19 mouse cellular contexts compared by ENCODE assay signal in genomic region chr4:155239494-155239893, GRCm38 (mm10).
"Had no signal": no experiment of that assay in that cellular context is flagged by ENCODE, and none has a peak within 500 bp of the region (broad histone marks: within the 10 kb centered on the region; RNA-seq: fewer than 3 reads in every experiment).

No protein-coding gene starts in this region.

- H3K9me3 ChIP-seq: limb, embryonic 13.5 days; liver, embryonic 13.5 days; neural tube, embryonic 13.5 days; stomach, embryonic 15.5 days had no signal

- DNase-seq: kidney, adult 9 months; kidney, postnatal 14 days; kidney, postnatal 4 days; left cerebral cortex, postnatal 4 days; liver, embryonic 13.5 days; lung, adult 2 months; lung, postnatal 14 days; lung, postnatal 4 days; midbrain, embryonic 14.5 days; retina, postnatal 1 day; right cerebral cortex, postnatal 25 days; spleen, adult 18-20 months; thymus, adult 18-20 months; thymus, postnatal 14 days; thymus, postnatal 4 days had no signal

- H3K4me2 ChIP-seq: limb, embryonic 13.5 days; liver, embryonic 13.5 days; midbrain, embryonic 11.5 days; neural tube, embryonic 13.5 days; stomach, embryonic 15.5 days had no signal

- H3K27ac ChIP-seq: limb, embryonic 13.5 days; liver, embryonic 13.5 days; neural tube, embryonic 13.5 days; stomach, embryonic 15.5 days had no signal

- H3K9ac ChIP-seq: limb, embryonic 13.5 days; liver, embryonic 13.5 days; neural tube, embryonic 13.5 days; stomach, embryonic 15.5 days had no signal

- H3K36me3 ChIP-seq: limb, embryonic 13.5 days; liver, embryonic 13.5 days; neural tube, embryonic 13.5 days; stomach, embryonic 15.5 days had no signal

- H3K4me3 ChIP-seq: limb, embryonic 13.5 days; liver, embryonic 13.5 days; neural tube, embryonic 13.5 days; stomach, embryonic 15.5 days had no signal

- H3K27me3 ChIP-seq: limb, embryonic 13.5 days; neural tube, embryonic 13.5 days; stomach, embryonic 15.5 days had no signal
